Mouse (Mus musculus) layer of hippocampus, adult 9-10 months (tissue): ENCODE results near the gene Cyfip2.

Experiments used
- DNase-seq: peaks from one replicate; pipeline ENCODE4 v3.0.0; 2022; ENCODE audit warnings: low spot score

The Cyfip2 gene

GRCm38 (mm10) chr11:46312523-46313035 is at the start of gene Cyfip2:
TSS of gene Cyfip2 (minus strand) at chr11:46312859.
- DNase-seq = no peak

GRCm38 (mm10) chr11:46360991-46361665 is 48.5 kb upstream of the Cyfip2 start:
- DNase-seq = no peak

GRCm38 (mm10) chr11:46358369-46358768 is 45.7 kb upstream of the Cyfip2 start:
- no peak for DNase-seq

- no peak for DNase-seq
Observed at GRCm38 (mm10) chr11:46349681-46350410, 37.2 kb upstream of the Cyfip2 start.

DNA sequence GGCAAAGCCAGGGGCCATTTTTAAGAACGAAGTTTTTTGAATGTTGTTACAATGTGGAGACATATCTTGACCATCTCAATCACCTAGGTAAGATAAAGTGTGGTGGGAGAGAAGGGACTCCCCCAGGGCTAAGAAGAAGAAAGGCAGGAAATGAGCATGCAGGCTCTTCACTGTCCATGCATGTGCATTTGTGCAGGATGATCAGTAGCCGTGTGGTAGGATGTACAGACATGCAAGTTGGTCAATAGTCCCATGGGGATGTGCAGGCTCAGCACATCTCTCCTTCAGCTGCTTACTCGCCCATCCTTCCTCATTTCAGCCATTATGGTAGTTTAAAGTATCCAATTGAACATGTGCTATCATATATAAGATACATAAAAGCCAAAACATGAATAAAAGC is 35.8 kb upstream of the Cyfip2 start:
- DNase-seq = no peak

DNA sequence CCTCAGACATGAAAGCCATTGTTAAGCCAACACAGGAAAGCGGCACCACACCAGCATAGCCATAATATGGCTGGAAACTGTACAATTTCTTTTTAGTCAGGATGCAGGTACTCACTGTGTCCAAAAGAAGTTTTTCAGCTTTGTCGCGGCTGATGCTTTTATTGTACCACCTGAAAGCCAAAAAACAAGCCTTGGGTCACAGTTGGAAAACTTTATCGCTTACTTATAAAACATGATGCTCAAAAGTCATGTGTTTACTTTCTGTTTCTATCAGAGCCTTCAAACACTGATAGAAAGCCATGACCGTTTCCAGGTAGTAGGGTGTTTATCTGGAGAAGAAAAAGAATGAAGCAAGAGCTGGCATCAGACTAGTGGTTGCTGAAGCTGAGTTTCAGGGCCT is 35.1 kb upstream of the Cyfip2 start:
- no peak for DNase-seq

GRCm38 (mm10) chr11:46343886-46344546 is 31.4 kb upstream of the Cyfip2 start:
- no peak for DNase-seq

- no peak for DNase-seq
Observed at GRCm38 (mm10) chr11:46341960-46342359, 29.3 kb upstream of the Cyfip2 start.

DNA sequence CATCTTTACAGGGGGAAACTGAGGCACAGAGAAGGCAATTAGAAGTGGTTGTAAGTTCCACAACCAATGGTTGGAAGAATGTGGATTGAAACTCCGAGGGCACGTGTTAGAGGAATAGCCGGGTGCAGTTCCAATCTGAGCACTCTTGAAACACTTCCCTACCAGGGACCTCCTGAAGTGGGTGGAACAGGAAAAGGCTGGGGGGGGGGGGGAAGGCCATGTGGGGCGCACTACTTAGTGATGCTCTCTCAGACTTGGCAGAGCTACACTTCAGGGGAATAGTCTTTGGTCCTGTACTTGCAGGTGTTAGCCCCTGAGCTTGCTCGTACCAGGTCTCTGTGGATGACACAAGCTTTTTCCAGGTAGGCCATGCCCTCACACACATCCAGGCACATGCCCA is 23.4 kb upstream of the Cyfip2 start:
- DNase-seq = no peak

GRCm38 (mm10) chr11:46332217-46332616 is 19.6 kb upstream of the Cyfip2 start:
- no peak for DNase-seq

DNA sequence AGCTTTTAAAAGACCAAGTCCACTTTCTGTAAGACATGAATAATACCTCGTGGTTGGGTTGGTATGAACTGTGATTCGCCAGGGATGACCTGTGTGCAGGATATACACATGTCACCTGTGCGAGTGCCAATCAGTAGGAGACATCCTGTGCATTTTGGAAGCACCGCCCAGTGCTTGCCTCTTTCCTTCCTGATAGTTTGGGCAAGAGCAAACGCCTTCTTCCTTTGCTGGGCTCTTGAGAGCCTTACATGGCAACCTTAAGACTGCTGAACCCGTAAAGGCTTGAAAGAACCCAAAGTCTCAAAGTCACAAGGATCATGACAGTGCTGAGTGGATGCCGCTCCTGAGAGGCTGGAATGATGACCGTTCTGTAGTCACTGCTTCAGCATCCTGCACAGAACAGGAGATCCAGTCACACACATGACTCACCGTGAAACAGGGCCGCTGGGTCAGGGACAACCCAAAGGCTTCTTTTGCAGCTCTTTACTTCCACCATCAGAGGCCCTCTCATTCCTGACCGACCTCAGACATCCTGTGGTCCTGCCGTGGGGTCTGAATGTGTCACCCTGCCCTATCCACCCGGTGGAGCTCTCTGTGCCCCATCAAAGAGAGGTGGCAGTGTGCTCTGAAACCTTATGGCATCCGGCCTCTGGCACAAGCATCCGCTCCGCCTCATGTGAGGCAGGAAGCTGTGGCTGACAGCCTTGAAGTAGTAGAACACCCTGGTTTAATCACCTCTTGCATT is 13.8 kb upstream of the Cyfip2 start:
- DNase-seq = no peak

GRCm38 (mm10) chr11:46321559-46321958 is 8.9 kb upstream of the Cyfip2 start:
- no peak for DNase-seq

DNA sequence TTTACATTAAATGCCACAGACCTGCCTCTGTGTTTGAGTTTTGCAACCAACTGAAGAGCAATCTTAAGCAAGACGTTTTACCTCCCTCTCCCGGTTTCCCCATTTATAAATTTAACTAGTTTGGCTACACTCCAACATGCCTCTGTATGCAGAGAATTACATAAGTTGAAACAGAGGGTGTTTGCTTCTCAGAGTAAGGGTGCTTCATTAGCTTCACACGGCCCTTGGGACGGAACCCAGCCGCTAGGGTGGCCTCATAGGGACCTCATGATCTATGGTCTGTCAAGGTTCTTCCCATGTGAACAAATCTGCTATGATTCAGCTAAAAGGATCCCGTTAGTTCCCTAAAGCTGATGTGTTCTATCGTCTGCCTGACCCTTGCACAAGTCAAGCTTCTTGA is 1.9 kb upstream of the Cyfip2 start:
- DNase-seq = no peak

DNA sequence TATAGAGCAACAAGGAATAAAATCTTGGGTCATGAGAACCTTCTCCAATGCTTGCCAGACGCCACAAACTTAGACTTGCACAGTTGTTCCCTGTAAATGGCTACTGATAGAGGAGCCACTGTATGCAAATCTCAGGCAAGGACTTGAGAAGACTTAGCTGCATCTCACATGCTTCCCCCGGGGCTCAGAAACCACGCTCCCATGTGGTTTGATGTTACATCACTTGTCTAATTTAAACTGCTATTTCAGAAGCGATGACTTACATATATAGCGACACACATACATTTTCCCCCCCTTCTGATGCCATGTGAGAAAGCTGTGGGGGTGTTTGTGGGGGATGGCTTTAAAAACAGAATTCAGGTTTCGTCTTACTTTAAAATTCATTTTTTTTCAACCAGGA is 1.2 kb upstream of the Cyfip2 start:
- DNase-seq = no peak

DNA sequence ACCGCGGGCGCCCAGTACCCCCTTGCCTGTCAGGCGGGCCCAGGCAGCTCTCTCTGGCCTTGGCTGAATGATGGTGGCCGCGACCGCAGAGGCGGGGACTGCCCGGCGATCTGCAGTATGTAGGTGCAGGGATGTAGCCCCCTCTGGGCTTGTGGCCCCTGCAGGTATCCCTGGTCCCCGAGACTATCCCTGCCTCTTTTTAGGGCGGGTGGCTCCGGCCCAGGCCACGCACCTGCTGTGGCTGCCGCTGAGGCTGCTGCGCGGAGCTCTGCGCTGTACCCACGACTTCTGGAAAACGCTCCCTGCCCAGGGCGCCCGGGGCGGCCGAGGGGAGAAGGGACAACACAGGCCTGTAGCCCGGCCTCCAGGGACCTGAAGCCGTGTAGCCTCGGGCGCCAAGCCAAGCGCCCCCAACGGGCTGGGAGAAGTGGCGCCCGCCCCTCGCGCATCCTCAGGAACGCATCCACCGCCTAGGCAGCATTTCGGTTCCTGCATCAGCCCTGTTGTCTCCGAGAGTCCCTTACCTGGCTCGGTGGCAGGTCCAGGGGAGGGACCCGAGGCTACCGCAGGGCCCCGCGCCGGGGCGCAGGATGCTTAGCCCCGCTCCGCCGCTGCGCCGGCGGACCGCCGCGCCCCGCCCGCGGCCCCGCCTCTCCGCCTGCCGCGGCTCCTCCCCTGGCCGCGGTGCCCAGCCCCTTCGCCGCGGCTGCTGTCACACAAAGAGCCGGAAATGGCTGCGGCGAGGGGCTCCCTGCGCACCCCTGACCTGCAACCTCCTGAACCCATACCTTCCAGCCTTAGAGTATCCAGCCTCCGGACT is 746 bp downstream of the Cyfip2 start:
- no peak for DNase-seq

- DNase-seq = no peak
Observed at GRCm38 (mm10) chr11:46311181-46311702, 1.4 kb downstream of the Cyfip2 start.

GRCm38 (mm10) chr11:46310647-46311063 is 2.0 kb downstream of the Cyfip2 start:
- no peak for DNase-seq

GRCm38 (mm10) chr11:46309808-46310555 is 2.7 kb downstream of the Cyfip2 start:
- no peak for DNase-seq

GRCm38 (mm10) chr11:46309111-46309741 is 3.4 kb downstream of the Cyfip2 start:
- DNase-seq = no peak
